Mouse (Mus musculus) limb, embryonic 10.5 days (tissue): ENCODE results near the gene Rmnd5b. TPM values are rescaled to one million over a fixed set of nuclear protein-coding genes. Genes with fewer than 3 reads are reported as not detected.

Experiments
- DNase-seq: peaks from one replicate; pipeline ENCODE4 v3.0.0-alpha.2; 2017; ENCODE audit warnings: low spot score
- H3K27ac ChIP-seq: fragments of 300-500 bp; sonication (generic); 2 replicates; pipeline ENCODE4 v1.5.1; 2016; ENCODE audit warnings: mild to moderate bottlenecking
- H3K27me3 ChIP-seq: fragments of 300-500 bp; sonication (generic); 2 replicates; pipeline ENCODE4 v1.6.1; 2016; ENCODE audit warnings: low read depth, mild to moderate bottlenecking; ENCODE audit not compliant: poor library complexity, severe bottlenecking
- H3K36me3 ChIP-seq: fragments of 300-500 bp; sonication (generic); 2 replicates; pipeline ENCODE4 v1.6.1; 2016; ENCODE audit warnings: mild to moderate bottlenecking, moderate library complexity
- H3K4me1 ChIP-seq: fragments of 300-500 bp; sonication (generic); 2 replicates; pipeline ENCODE4 v1.6.1; 2016
- H3K4me3 ChIP-seq: fragments of 300-500 bp; sonication (generic); 2 replicates; pipeline ENCODE4 v1.5.1; 2016; ENCODE audit warnings: mild to moderate bottlenecking, moderate library complexity
- H3K9me3 ChIP-seq: fragments of 300-500 bp; sonication (generic); replicated peaks from 2 replicates; pipeline ENCODE4 v1.6.1; 2016; ENCODE audit warnings: mild to moderate bottlenecking
- whole genome bisulfite sequencing: fragments of 180-500 bp; shearing (Covaris S2); methylation state at CpG from one replicate; pipeline ENCODE4 v1.1.7; 2016; 5-methylcytosine and 5-hydroxymethylcytosine counted together
- polyA plus RNA-seq: library from polyadenylated mRNA; unstranded; fragments of >200 nt; fragmentation: Nextera tagmentation; extraction: Ambion mirVana; gene quantifications from 2 replicates; pipeline ENCODE4 v1.2.1, GENCODE M21; 2016

Rmnd5b gene
- polyA plus RNA-seq, 1 experiment from 2014 or later = 37.1 TPM

DNA sequence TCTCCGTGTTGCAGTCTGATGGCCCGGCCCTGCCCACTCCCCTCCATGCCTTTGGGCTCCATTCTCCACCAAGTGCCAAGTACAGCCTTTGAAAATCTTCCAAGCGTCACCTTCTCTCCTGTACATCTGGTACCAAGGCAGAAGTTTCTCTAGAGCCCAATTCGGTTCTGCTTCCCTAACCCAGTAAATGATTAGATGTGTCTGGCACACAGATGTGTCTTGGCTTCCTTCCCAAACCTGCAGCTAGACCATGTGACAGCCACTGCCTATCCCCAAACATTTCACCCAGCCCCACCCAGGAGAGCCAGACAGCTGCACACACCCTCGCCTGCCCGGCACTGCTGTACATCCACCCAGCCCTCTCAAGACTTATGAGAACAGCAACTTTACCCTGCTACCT, 23.0 kb upstream of the Rmnd5b start:
- H3K36me3 ChIP-seq = peaks cover 9% of the 10 kb centered on the region; the same call in 1 of the 2 replicates
- no peaks in the 10 kb centered on the region for H3K9me3 ChIP-seq
- peaks cover 19% of the 10 kb centered on the region for H3K4me1 ChIP-seq
- H3K4me3 ChIP-seq = no peak overlapping the region
- DNase-seq = no peak
- 73% methylated on average over 6 of the region's 6 CpGs for WGBS
- H3K27me3 ChIP-seq = no peaks in the 10 kb centered on the region
- H3K27ac ChIP-seq = peak overlapping the region; percentile 17

GRCm38 (mm10) chr11:51658291-51658690, 22.6 kb upstream of the Rmnd5b start:
- DNase-seq = no peak
- peaks cover 9% of the 10 kb centered on the region; the same call in 1 of the 2 replicates for H3K36me3 ChIP-seq
- peak overlapping the region; percentile 17; the same call in 1 of the 2 replicates for H3K27ac ChIP-seq
- H3K4me1 ChIP-seq = peaks cover 19% of the 10 kb centered on the region
- no peaks in the 10 kb centered on the region for H3K9me3 ChIP-seq
- H3K27me3 ChIP-seq = no peaks in the 10 kb centered on the region
- H3K4me3 ChIP-seq = no peak overlapping the region
- WGBS = 67% methylated on average over 7 of the region's 7 CpGs

GRCm38 (mm10) chr11:51656798-51657521, 21.3 kb upstream of the Rmnd5b start:
- WGBS = 82% methylated on average over 10 of the region's 10 CpGs
- Histone ChIP-seq H3K27me3 (no peaks in the 10 kb centered on the region), H3K4me3 (no peak overlapping the region), H3K4me1 (peaks cover 19% of the 10 kb centered on the region), H3K36me3 (peaks cover 9% of the 10 kb centered on the region; the same call in 1 of the 2 replicates), H3K27ac (peak overlapping the region; percentile 61), H3K9me3 (no peaks in the 10 kb centered on the region)
- DNase-seq = no peak

DNA sequence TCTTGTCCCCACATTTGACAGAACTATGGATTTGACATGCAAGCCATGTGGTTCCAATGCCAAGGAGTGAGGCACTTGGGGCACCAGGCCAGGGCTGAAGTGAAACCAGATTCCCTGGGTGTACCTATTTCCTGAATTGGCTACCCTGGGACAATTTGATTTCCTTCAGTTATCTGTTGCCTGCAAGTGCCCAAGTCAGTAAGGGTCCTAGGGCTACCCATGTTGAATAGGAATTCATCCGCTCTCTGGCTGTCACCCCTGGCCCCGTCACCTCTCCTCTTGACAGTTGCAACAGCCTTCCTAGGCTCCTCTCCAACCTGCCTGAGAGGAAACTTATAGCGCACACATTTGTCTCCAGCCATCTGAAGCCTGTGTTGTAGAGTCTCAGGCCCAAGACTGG, 19.2 kb upstream of the Rmnd5b start:
- Histone ChIP-seq H3K4me3 (no peak overlapping the region), H3K4me1 (peaks cover 34% of the 10 kb centered on the region), H3K27me3 (no peaks in the 10 kb centered on the region), H3K36me3 (peaks cover 9% of the 10 kb centered on the region; the same call in 1 of the 2 replicates), H3K27ac (no peak overlapping the region), H3K9me3 (no peaks in the 10 kb centered on the region)
- 88% methylated on average over 3 of the region's 3 CpGs for WGBS
- DNase-seq = no peak

DNA sequence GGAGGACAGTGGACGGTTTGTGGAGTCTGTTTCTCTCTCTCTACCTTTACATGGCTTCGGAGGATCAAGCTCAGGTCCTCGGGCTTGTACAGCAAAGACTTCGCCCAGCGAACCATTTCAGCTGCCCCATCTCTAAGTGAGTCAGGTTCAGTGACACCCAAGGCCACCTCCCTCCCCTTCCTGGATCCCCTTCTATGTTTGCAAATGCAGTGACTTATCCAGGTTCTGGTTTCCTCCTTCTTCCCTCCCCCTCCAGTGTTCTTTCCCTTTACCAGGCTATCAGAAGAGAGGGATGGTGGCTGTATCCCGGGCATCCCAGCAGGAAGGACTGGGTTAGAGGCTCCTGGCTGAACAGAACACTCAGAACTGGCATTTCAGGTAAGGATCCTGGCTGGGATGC, 18.0 kb upstream of the Rmnd5b start:
- no peak overlapping the region for H3K27ac ChIP-seq
- H3K4me3 ChIP-seq = no peak overlapping the region
- H3K9me3 ChIP-seq = no peaks in the 10 kb centered on the region
- H3K4me1 ChIP-seq = peaks cover 38% of the 10 kb centered on the region
- H3K36me3 ChIP-seq = peaks cover 9% of the 10 kb centered on the region; the same call in 1 of the 2 replicates
- 91% methylated on average over 6 of the region's 6 CpGs for WGBS
- DNase-seq = no peak
- no peaks in the 10 kb centered on the region for H3K27me3 ChIP-seq

DNA sequence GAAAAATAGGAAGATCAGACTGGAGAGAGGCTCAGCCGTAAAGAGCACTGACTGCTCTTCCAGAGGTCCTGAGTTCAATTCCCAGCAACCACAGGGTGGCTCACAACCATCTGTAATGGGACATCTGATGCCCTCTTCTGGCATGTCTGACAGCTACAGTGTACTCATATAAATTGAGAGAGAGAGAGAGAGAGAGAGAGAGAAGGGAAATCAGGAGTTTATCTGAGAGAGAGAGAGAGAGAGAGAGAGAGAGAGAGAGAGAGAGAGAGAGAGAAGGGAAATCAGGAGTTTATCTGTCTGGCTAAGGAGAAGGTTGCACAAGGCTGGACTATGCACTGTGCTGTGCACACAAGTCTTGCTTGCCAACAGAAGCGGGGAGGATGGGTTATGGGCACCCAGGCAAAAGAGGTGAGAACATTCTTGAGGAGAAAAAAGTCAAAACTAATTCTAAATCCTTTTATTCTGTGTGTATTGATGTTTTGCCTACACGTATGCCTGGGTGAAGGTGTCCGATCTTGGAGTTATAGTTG, 17.3 kb upstream of the Rmnd5b start:
- Histone ChIP-seq H3K9me3 (no peaks in the 10 kb centered on the region), H3K27ac (no peak overlapping the region), H3K36me3 (peaks cover 9% of the 10 kb centered on the region; the same call in 1 of the 2 replicates), H3K4me1 (peaks cover 39% of the 10 kb centered on the region), H3K27me3 (no peaks in the 10 kb centered on the region), H3K4me3 (no peak overlapping the region)
- 90% methylated on average over 4 of the region's 4 CpGs for WGBS
- no peak for DNase-seq

GRCm38 (mm10) chr11:51650691-51651515, 15.2 kb upstream of the Rmnd5b start, which contains the start of the genes N4bp3 and D930048N14Rik:
Gene N4bp3, minus strand, starts transcription at chr11:51650842.
Gene D930048N14Rik, plus strand, starts transcription at chr11:51650954.
- Histone ChIP-seq H3K4me3 (peak within 1 kb of the TSS; percentile 73), H3K9me3 (no peaks in the 10 kb centered on the region), H3K4me1 (peaks cover 54% of the 10 kb centered on the region), H3K36me3 (peaks cover 5% of the 10 kb centered on the region; the same call in 1 of the 2 replicates), H3K27ac (peak within 1 kb of the TSS; percentile 87), H3K27me3 (no peaks in the 10 kb centered on the region)
- peak; percentile 83 for DNase-seq
- 1% methylated on average over 68 of the region's 70 CpGs for WGBS

- Histone ChIP-seq H3K27ac (peak overlapping the region; percentile 87), H3K9me3 (no peaks in the 10 kb centered on the region), H3K27me3 (no peaks in the 10 kb centered on the region), H3K4me3 (peak overlapping the region; percentile 73), H3K36me3 (peaks cover 12% of the 10 kb centered on the region), H3K4me1 (peaks cover 59% of the 10 kb centered on the region)
- DNase-seq = peak; percentile 44
- WGBS = under 1% methylated on average over 30 of the region's 30 CpGs
Observed at GRCm38 (mm10) chr11:51650261-51650660, 14.6 kb upstream of the Rmnd5b start.

DNA sequence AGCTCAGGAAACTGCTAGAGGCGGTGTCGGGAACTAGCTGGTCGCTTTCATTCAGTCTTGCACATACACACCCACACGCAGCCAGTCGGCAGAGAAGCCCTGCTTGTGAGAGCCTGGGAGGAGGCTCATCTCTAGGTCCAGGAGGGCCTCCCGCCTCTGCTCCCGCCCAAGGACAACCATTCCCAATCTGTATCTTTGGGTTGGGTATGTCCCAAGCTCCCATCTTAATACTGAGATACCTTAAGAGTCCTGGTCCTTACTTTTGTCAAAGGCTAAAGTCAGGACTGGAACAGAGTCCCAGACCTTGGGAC, 14.1 kb upstream of the Rmnd5b start:
- Histone ChIP-seq H3K4me1 (peaks cover 63% of the 10 kb centered on the region), H3K36me3 (peaks cover 16% of the 10 kb centered on the region), H3K4me3 (peak overlapping the region; percentile 73), H3K9me3 (no peaks in the 10 kb centered on the region), H3K27me3 (no peaks in the 10 kb centered on the region), H3K27ac (peak overlapping the region; percentile 87)
- WGBS = 2% methylated on average over 7 of the region's 7 CpGs
- DNase-seq = no peak

DNA sequence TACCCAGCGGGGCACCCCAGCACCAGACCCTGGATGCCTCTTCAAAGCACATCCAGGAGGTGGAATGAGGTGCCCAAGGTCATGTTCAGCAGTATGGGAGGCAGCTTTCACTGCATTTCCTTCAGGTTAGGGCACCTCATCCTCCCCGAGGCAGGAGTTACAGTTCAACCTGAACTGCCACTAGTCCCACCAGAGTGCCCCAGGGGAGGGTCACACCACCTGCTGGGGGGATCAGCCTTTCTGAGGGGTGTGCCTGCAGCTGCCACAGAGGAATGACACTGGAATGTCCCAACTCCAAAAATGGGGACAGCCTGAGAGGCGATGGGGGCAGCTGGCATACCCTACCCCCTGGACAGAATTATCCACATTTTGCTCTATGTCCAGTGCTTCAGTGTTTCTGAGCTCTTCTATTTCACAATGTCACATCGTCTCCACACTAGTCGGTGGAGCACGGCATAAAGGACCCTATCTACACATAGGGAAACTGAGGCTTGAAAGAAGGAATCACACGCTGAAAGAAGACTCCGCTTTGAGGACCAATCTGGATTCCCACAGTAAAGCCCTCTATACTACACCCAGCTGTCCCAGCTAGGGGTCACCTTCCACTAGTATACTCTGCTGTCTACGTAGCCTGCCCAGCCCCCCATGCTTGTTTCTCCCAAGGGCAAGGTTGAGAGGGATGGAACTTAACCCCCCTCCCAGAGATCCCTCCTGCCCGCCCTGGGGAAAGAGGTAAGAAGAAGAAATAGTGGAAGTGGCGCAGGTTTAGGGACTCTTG, 13.6 kb upstream of the Rmnd5b start:
- WGBS = 32% methylated on average over 11 of the region's 11 CpGs
- H3K4me1 ChIP-seq = peaks cover 68% of the 10 kb centered on the region
- H3K4me3 ChIP-seq = peak overlapping the region; percentile 73
- H3K27ac ChIP-seq = peak overlapping the region; percentile 87
- H3K27me3 ChIP-seq = no peaks in the 10 kb centered on the region
- DNase-seq = peak; percentile 47
- no peaks in the 10 kb centered on the region for H3K9me3 ChIP-seq
- peaks cover 19% of the 10 kb centered on the region for H3K36me3 ChIP-seq

- Histone ChIP-seq H3K9me3 (no peaks in the 10 kb centered on the region), H3K36me3 (peaks cover 27% of the 10 kb centered on the region), H3K27ac (peak overlapping the region; percentile 87), H3K4me1 (peaks cover 75% of the 10 kb centered on the region), H3K27me3 (no peaks in the 10 kb centered on the region), H3K4me3 (peak overlapping the region; percentile 73)
- WGBS = 24% methylated on average over 3 of the region's 3 CpGs
- DNase-seq = peak; percentile 70
Observed at GRCm38 (mm10) chr11:51648566-51648965, 12.9 kb upstream of the Rmnd5b start.
